Mouse (Mus musculus): ENCODE data around the gene Cln5. TPM values are rescaled to one million over a fixed set of nuclear protein-coding genes. Genes with fewer than 3 reads are reported as not detected.

The Cln5 gene
- total and polyA plus RNA-seq, 2 experiments from 2014 or later = 14.7 to 21.8 TPM

DNA sequence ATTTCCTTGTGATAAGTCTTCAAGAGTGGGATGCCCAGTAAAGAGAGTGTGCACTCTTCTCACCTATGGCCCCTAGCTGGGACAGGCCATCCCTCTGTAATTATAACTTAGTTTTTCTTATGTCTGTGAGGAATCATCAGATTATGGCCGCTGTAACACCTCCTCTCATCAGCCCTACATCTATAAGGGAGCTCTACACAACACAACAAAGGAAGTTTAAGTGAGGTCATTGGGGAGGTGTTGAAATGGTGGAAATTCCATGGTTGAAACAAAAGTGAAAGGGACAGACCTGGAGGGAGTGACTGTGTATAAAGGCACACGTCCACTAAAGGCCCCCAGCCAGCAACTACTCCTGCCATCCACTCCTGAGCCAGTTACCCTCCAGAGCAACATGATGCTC lies 23.3 kb upstream of the Cln5 start, which contains the start of gene Acod1:
Acod1 (plus strand) TSS at position 301 of the 400 bp plus-strand sequence.
- DNase-seq (ENCODE audit: low spot score) (no peak), ATAC-seq (ENCODE audit: insufficient read depth, low read depth) (no peak)
- Histone ChIP-seq H3K9ac (replicated peaks; ENCODE audit: low read depth, low read length) (no peak within 1 kb of the TSS), H3K4me2 (ENCODE audit: low read depth, low read length) (no peak within 1 kb of the TSS), H3K9me3 (replicated peaks; ENCODE audit: control insufficient read depth, low read length) (no peaks in the 10 kb centered on the region), H3K27me3 (ENCODE audit: control insufficient read depth, insufficient read depth, low read length) (no peaks in the 10 kb centered on the region), H3K4me3 (ENCODE audit: low read depth, low read length) (no peak within 1 kb of the TSS), H3K36me3 (replicated peaks; ENCODE audit: control insufficient read depth, insufficient read depth, low read length) (no peaks in the 10 kb centered on the region), H3K4me1 (ENCODE audit: control insufficient read depth, insufficient read depth) (no peaks in the 10 kb centered on the region), H3K27ac (ENCODE audit: low read depth) (no peak within 1 kb of the TSS)
- no peak for TF ChIP-seq CTCF (IDR thresholded peaks at IDR 0.05; ENCODE audit: low read depth)
- no peak for TF ChIP-seq EP300 (IDR thresholded peaks at IDR 0.05; ENCODE audit: low read depth)
- WGBS = 66% methylated on average over 2 of the region's 2 CpGs

- H3K9me3 ChIP-seq (replicated peaks; ENCODE audit: control insufficient read depth, low read length) = no peaks in the 10 kb centered on the region
- no peaks in the 10 kb centered on the region for H3K27me3 ChIP-seq (ENCODE audit: control insufficient read depth, insufficient read depth, low read length)
- DNase-seq (ENCODE audit: low spot score) (no peak), ATAC-seq (ENCODE audit: insufficient read depth, low read depth) (no peak)
- no peak overlapping the region for H3K4me2 ChIP-seq (ENCODE audit: low read depth, low read length)
- no peak overlapping the region for H3K9ac ChIP-seq (replicated peaks; ENCODE audit: low read depth, low read length)
- no peak overlapping the region for H3K27ac ChIP-seq (ENCODE audit: low read depth)
- 42% methylated on average over 11 of the region's 11 CpGs for WGBS
- TF ChIP-seq EP300 (IDR thresholded peaks at IDR 0.05; ENCODE audit: low read depth) (no peak), CTCF (IDR thresholded peaks at IDR 0.05; ENCODE audit: low read depth) (no peak)
- H3K4me1 ChIP-seq (ENCODE audit: control insufficient read depth, insufficient read depth) = no peaks in the 10 kb centered on the region
- no peaks in the 10 kb centered on the region for H3K36me3 ChIP-seq (replicated peaks; ENCODE audit: control insufficient read depth, insufficient read depth, low read length)
- H3K4me3 ChIP-seq (ENCODE audit: low read depth, low read length) = no peak overlapping the region
These were observed 21.5 kb upstream of the Cln5 start for GRCm38 (mm10) chr14:103048292-103049086.

- Histone ChIP-seq H3K36me3 (replicated peaks; ENCODE audit: control insufficient read depth, insufficient read depth, low read length) (no peaks in the 10 kb centered on the region), H3K4me3 (ENCODE audit: low read depth, low read length) (no peak overlapping the region), H3K27ac (ENCODE audit: low read depth) (no peak overlapping the region), H3K9me3 (replicated peaks; ENCODE audit: control insufficient read depth, low read length) (no peaks in the 10 kb centered on the region), H3K27me3 (ENCODE audit: control insufficient read depth, insufficient read depth, low read length) (no peaks in the 10 kb centered on the region), H3K9ac (replicated peaks; ENCODE audit: low read depth, low read length) (no peak overlapping the region), H3K4me1 (ENCODE audit: control insufficient read depth, insufficient read depth) (no peaks in the 10 kb centered on the region), H3K4me2 (ENCODE audit: low read depth, low read length) (no peak overlapping the region)
- TF ChIP-seq EP300 (IDR thresholded peaks at IDR 0.05; ENCODE audit: low read depth) = no peak
- peak; percentile 100 for TF ChIP-seq CTCF (IDR thresholded peaks at IDR 0.05; ENCODE audit: low read depth)
- DNase-seq (ENCODE audit: low spot score) (peak; percentile 70), ATAC-seq (ENCODE audit: insufficient read depth, low read depth) (peak; percentile 89)
- WGBS = 29% methylated on average over 8 of the region's 8 CpGs
These were observed 18.8 kb upstream of the Cln5 start for GRCm38 (mm10) chr14:103051159-103051769.

DNA sequence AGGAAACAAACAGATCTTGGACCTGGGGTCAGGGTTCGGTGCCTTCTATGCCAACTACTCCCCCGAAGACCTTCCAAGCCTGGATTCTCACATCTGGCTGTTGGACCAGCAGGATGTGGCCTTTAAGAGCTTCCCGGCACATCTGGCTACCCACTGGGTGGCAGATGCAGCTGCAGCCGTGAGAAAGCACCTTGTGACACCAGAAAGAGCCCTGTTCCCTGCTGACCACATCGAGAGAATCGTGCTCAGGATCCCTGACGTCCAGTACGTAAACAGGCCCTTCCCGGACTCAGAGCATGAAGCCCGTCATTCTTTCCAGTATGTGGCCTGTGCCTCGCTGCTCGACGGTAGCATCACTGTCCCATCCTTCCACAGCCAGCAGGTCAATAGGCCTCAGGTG lies 15.3 kb upstream of the Cln5 start:
- DNase-seq (ENCODE audit: low spot score) = no peak
- no peak overlapping the region for H3K4me3 ChIP-seq (ENCODE audit: low read depth, low read length)
- ATAC-seq (ENCODE audit: insufficient read depth, low read depth) = no peak
- no peaks in the 10 kb centered on the region for H3K4me1 ChIP-seq (ENCODE audit: control insufficient read depth, insufficient read depth)
- no peak overlapping the region for H3K9ac ChIP-seq (replicated peaks; ENCODE audit: low read depth, low read length)
- H3K36me3 ChIP-seq (replicated peaks; ENCODE audit: control insufficient read depth, insufficient read depth, low read length) = no peaks in the 10 kb centered on the region
- H3K9me3 ChIP-seq (replicated peaks; ENCODE audit: control insufficient read depth, low read length) = no peaks in the 10 kb centered on the region; the same call in 1 of the 2 replicates
- no peak overlapping the region for H3K4me2 ChIP-seq (ENCODE audit: low read depth, low read length)
- 72% methylated on average over 13 of the region's 13 CpGs for WGBS
- H3K27ac ChIP-seq (ENCODE audit: low read depth) = no peak overlapping the region
- no peaks in the 10 kb centered on the region for H3K27me3 ChIP-seq (ENCODE audit: control insufficient read depth, insufficient read depth, low read length)
- TF ChIP-seq CTCF (IDR thresholded peaks at IDR 0.05; ENCODE audit: low read depth) (no peak), EP300 (IDR thresholded peaks at IDR 0.05; ENCODE audit: low read depth) (no peak)

DNA sequence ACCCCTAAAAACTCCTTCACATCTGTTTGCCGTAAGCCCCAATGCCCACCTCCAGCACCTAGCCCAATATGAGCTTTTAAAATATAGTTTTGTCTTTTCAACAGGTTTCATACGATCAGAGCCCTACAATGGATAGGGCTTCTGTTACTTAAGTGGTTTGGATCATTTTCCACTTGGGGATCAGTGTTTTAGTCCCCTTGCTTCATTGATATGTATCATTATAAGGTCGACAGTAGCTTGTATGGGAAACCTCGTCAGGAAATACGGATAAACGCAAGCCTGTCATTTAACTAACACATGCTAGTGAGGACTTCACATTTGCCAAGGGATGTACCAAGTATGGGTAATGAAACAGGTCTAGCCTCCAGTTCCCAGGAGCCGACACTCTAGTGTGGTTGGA lies 13.4 kb upstream of the Cln5 start:
- no peak overlapping the region for H3K27ac ChIP-seq (ENCODE audit: low read depth)
- ATAC-seq (ENCODE audit: insufficient read depth, low read depth) (no peak), DNase-seq (ENCODE audit: low spot score) (no peak)
- no peaks in the 10 kb centered on the region for H3K36me3 ChIP-seq (replicated peaks; ENCODE audit: control insufficient read depth, insufficient read depth, low read length)
- TF ChIP-seq CTCF (IDR thresholded peaks at IDR 0.05; ENCODE audit: low read depth) = no peak
- TF ChIP-seq EP300 (IDR thresholded peaks at IDR 0.05; ENCODE audit: low read depth) = no peak
- H3K9ac ChIP-seq (replicated peaks; ENCODE audit: low read depth, low read length) = no peak overlapping the region
- no peak overlapping the region for H3K4me2 ChIP-seq (ENCODE audit: low read depth, low read length)
- H3K27me3 ChIP-seq (ENCODE audit: control insufficient read depth, insufficient read depth, low read length) = no peaks in the 10 kb centered on the region
- no peaks in the 10 kb centered on the region; the same call in 1 of the 2 replicates for H3K9me3 ChIP-seq (replicated peaks; ENCODE audit: control insufficient read depth, low read length)
- 79% methylated on average over 7 of the region's 7 CpGs for WGBS
- H3K4me1 ChIP-seq (ENCODE audit: control insufficient read depth, insufficient read depth) = no peaks in the 10 kb centered on the region
- no peak overlapping the region for H3K4me3 ChIP-seq (ENCODE audit: low read depth, low read length)

Data from heart, postnatal 0 days (tissue).